Mouse (Mus musculus): Measurements from ENCODE around the gene Smarcd3. TPM values are rescaled to one million over a fixed set of nuclear protein-coding genes. Genes with fewer than 3 reads are reported as not detected.

Gene Smarcd3
- total and polyA plus RNA-seq, 3 experiments, result 0.22 TPM; not detected in 2

GRCm38 (mm10) chr5:24604656-24605100 lies 19.5 kb downstream of the Smarcd3 start:
- Histone ChIP-seq H3K27me3 (ENCODE audit: insufficient read depth, low read length) (peaks cover 66% of the 10 kb centered on the region), H3K36me3 (replicated peaks) (no peaks in the 10 kb centered on the region), H3K4me1 (ENCODE audit: insufficient read depth, low read depth, low read length) (peaks cover 3% of the 10 kb centered on the region; the same call in 1 of the 2 replicates), H3K9me3 (replicated peaks) (no peaks in the 10 kb centered on the region), H3K4me3 (ENCODE audit: low read depth, low read length) (no peak overlapping the region)
- TF ChIP-seq GATA2 (IDR thresholded peaks at IDR 0.05; ENCODE audit: borderline replicate concordance, low read depth, low read length), result no peak
- TF ChIP-seq POLR2AphosphoS5 (IDR thresholded peaks at IDR 0.05; ENCODE audit: insufficient replicate concordance, low read depth, low read length), result no peak
- no peak for TF ChIP-seq CTCF (IDR thresholded peaks at IDR 0.05; ENCODE audit: low read depth, low read length)
- TF ChIP-seq TAL1 (conservative IDR thresholded peaks at IDR 0.05; ENCODE audit: low read depth, low read length), result no peak
- TF ChIP-seq GATA1 (IDR thresholded peaks at IDR 0.05; ENCODE audit: borderline replicate concordance, low read length), result no peak
- ATAC-seq (ENCODE audit: extremely low read depth, insufficient number of reproducible peaks, low FRiP score, poor library complexity, severe bottlenecking) (no peak), DNase-seq (ENCODE audit: low spot score) (no peak)

DNA sequence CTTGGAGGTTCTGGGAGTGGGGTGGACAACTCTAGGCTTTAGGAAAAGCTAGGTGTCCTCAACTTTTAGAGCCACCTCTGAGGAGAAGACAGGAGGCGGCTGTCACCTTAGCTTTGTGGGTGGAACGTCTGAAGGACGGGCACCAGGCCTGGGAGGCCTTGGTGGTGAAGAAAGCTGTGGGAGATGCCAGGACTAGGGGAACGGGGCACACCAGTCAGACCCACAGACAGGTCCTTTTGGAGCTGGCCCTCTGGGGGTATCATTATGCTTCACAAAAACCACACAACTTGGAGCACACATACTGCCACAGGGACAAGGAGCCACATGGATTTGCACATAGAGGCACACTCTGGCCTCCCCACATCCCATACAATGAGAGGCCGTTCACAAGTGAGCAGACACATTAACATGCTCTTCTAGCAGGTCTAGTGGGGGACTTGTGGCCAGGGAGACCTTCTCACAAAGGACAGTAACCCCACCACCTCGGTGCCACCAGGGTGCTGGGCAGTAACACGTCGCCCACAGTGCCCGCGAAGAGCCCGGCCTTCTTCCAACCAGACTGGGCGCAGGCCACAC lies 20.0 kb downstream of the Smarcd3 start:
- DNase-seq (ENCODE audit: low spot score) (no peak), ATAC-seq (ENCODE audit: extremely low read depth, insufficient number of reproducible peaks, low FRiP score, poor library complexity, severe bottlenecking) (no peak)
- TF ChIP-seq GATA2 (IDR thresholded peaks at IDR 0.05; ENCODE audit: borderline replicate concordance, low read depth, low read length) (no peak), CTCF (IDR thresholded peaks at IDR 0.05; ENCODE audit: low read depth, low read length) (no peak), GATA1 (IDR thresholded peaks at IDR 0.05; ENCODE audit: borderline replicate concordance, low read length) (no peak), POLR2AphosphoS5 (IDR thresholded peaks at IDR 0.05; ENCODE audit: insufficient replicate concordance, low read depth, low read length) (no peak), TAL1 (conservative IDR thresholded peaks at IDR 0.05; ENCODE audit: low read depth, low read length) (no peak)
- H3K36me3 ChIP-seq (replicated peaks), result no peaks in the 10 kb centered on the region
- H3K27me3 ChIP-seq (ENCODE audit: insufficient read depth, low read length), result peaks cover 71% of the 10 kb centered on the region
- H3K9me3 ChIP-seq (replicated peaks), result no peaks in the 10 kb centered on the region
- peaks cover 3% of the 10 kb centered on the region; the same call in 1 of the 2 replicates for H3K4me1 ChIP-seq (ENCODE audit: insufficient read depth, low read depth, low read length)
- no peak overlapping the region for H3K4me3 ChIP-seq (ENCODE audit: low read depth, low read length)

- no peak overlapping the region for H3K4me3 ChIP-seq (ENCODE audit: low read depth, low read length)
- DNase-seq (ENCODE audit: low spot score), result no peak
- H3K4me1 ChIP-seq (ENCODE audit: insufficient read depth, low read depth, low read length), result peaks cover 3% of the 10 kb centered on the region
- TF ChIP-seq TAL1 (conservative IDR thresholded peaks at IDR 0.05; ENCODE audit: low read depth, low read length), result no peak
- TF ChIP-seq GATA2 (IDR thresholded peaks at IDR 0.05; ENCODE audit: borderline replicate concordance, low read depth, low read length), result no peak
- no peak for TF ChIP-seq CTCF (IDR thresholded peaks at IDR 0.05; ENCODE audit: low read depth, low read length)
- no peak for TF ChIP-seq POLR2AphosphoS5 (IDR thresholded peaks at IDR 0.05; ENCODE audit: insufficient replicate concordance, low read depth, low read length)
- TF ChIP-seq GATA1 (IDR thresholded peaks at IDR 0.05; ENCODE audit: borderline replicate concordance, low read length), result no peak
- H3K9me3 ChIP-seq (replicated peaks), result no peaks in the 10 kb centered on the region
- H3K36me3 ChIP-seq (replicated peaks), result no peaks in the 10 kb centered on the region
- H3K27me3 ChIP-seq (ENCODE audit: insufficient read depth, low read length), result peaks cover 76% of the 10 kb centered on the region
- ATAC-seq (ENCODE audit: extremely low read depth, insufficient number of reproducible peaks, low FRiP score, poor library complexity, severe bottlenecking), result no peak
These were observed 20.7 kb downstream of the Smarcd3 start for GRCm38 (mm10) chr5:24603431-24604010.

DNA sequence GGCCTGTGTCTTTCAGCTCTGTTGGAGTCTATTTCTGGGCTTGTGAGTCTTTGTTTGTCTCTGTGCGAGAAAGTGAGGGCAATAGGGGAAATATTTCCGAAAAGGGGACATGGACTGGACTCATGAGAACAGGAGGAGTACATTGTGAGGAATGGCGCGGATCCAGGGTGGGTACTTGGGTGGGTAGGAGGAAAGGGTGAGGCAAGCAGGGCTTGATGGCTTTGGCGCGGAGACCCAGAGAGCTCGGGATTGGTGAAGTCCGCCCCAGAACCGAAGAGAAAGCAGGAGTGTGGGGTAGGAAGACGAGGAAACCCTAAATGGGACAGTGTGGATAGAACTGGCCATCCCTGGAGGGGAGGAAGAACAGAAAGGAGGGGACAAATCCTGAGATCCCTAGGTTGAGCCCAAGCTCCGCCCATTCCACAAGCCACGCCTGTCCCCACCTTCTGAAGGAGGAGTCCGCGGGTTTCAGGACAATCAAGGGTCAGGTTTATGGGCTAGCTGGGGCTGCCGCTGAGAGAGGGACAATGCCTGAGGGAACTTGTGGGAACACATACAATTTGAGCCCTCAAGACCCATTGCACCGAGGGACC lies 21.4 kb downstream of the Smarcd3 start:
- H3K4me3 ChIP-seq (ENCODE audit: low read depth, low read length), result no peak overlapping the region
- peaks cover 76% of the 10 kb centered on the region for H3K27me3 ChIP-seq (ENCODE audit: insufficient read depth, low read length)
- no peak for TF ChIP-seq GATA2 (IDR thresholded peaks at IDR 0.05; ENCODE audit: borderline replicate concordance, low read depth, low read length)
- TF ChIP-seq POLR2AphosphoS5 (IDR thresholded peaks at IDR 0.05; ENCODE audit: insufficient replicate concordance, low read depth, low read length), result no peak
- no peak for TF ChIP-seq CTCF (IDR thresholded peaks at IDR 0.05; ENCODE audit: low read depth, low read length)
- no peak for TF ChIP-seq TAL1 (conservative IDR thresholded peaks at IDR 0.05; ENCODE audit: low read depth, low read length)
- no peak for TF ChIP-seq GATA1 (IDR thresholded peaks at IDR 0.05; ENCODE audit: borderline replicate concordance, low read length)
- no peaks in the 10 kb centered on the region for H3K36me3 ChIP-seq (replicated peaks)
- DNase-seq (ENCODE audit: low spot score) (no peak), ATAC-seq (ENCODE audit: extremely low read depth, insufficient number of reproducible peaks, low FRiP score, poor library complexity, severe bottlenecking) (no peak)
- H3K9me3 ChIP-seq (replicated peaks), result no peaks in the 10 kb centered on the region
- H3K4me1 ChIP-seq (ENCODE audit: insufficient read depth, low read depth, low read length), result peaks cover 8% of the 10 kb centered on the region

GRCm38 (mm10) chr5:24601911-24602750 lies 22.1 kb downstream of the Smarcd3 start:
- DNase-seq (ENCODE audit: low spot score) (no peak), ATAC-seq (ENCODE audit: extremely low read depth, insufficient number of reproducible peaks, low FRiP score, poor library complexity, severe bottlenecking) (no peak)
- Histone ChIP-seq H3K36me3 (replicated peaks) (no peaks in the 10 kb centered on the region), H3K4me3 (ENCODE audit: low read depth, low read length) (no peak overlapping the region), H3K4me1 (ENCODE audit: insufficient read depth, low read depth, low read length) (peaks cover 10% of the 10 kb centered on the region), H3K9me3 (replicated peaks) (no peaks in the 10 kb centered on the region), H3K27me3 (ENCODE audit: insufficient read depth, low read length) (peaks cover 76% of the 10 kb centered on the region)
- TF ChIP-seq TAL1 (conservative IDR thresholded peaks at IDR 0.05; ENCODE audit: low read depth, low read length), result no peak
- TF ChIP-seq CTCF (IDR thresholded peaks at IDR 0.05; ENCODE audit: low read depth, low read length), result no peak
- no peak for TF ChIP-seq POLR2AphosphoS5 (IDR thresholded peaks at IDR 0.05; ENCODE audit: insufficient replicate concordance, low read depth, low read length)
- no peak for TF ChIP-seq GATA1 (IDR thresholded peaks at IDR 0.05; ENCODE audit: borderline replicate concordance, low read length)
- TF ChIP-seq GATA2 (IDR thresholded peaks at IDR 0.05; ENCODE audit: borderline replicate concordance, low read depth, low read length), result no peak
